Mouse (Mus musculus) midbrain, embryonic 16.5 days (tissue): ENCODE data around the gene Midn. TPM values are rescaled to one million over a fixed set of nuclear protein-coding genes. Genes with fewer than 3 reads are reported as not detected.

Source experiments
- ATAC-seq: fragments of 200-750 bp; cut with Nextera tagmentation; 2 replicates; pipeline ENCODE4 v1.8.0; 2017; ENCODE audit warnings: moderate TSS enrichment
- H3K27ac ChIP-seq: fragments of 300-500 bp; sonication (generic); 2 replicates; pipeline ENCODE4 v1.5.1; 2014; ENCODE audit warnings: mild to moderate bottlenecking, low read length, mixed read lengths
- H3K27me3 ChIP-seq: fragments of 300-500 bp; sonication (generic); 2 replicates; pipeline ENCODE4 v1.6.1; 2014; ENCODE audit warnings: low read depth, low read length, mixed read lengths; ENCODE audit not compliant: control insufficient read depth, insufficient read depth
- H3K36me3 ChIP-seq: fragments of 300-500 bp; sonication (generic); 2 replicates; pipeline ENCODE4 v1.6.1; 2014; ENCODE audit warnings: mild to moderate bottlenecking, low read length, moderate library complexity, mixed read lengths; ENCODE audit not compliant: control insufficient read depth, insufficient read depth
- H3K4me1 ChIP-seq: fragments of 300-500 bp; sonication (generic); 2 replicates; pipeline ENCODE4 v1.6.1; 2014; ENCODE audit warnings: mild to moderate bottlenecking, low read length, mixed read lengths; ENCODE audit not compliant: control insufficient read depth, insufficient read depth
- H3K4me2 ChIP-seq: fragments of 300-500 bp; sonication (generic); 2 replicates; pipeline ENCODE4 v1.6.1; 2014; ENCODE audit warnings: mild to moderate bottlenecking, low read length, mixed read lengths
- H3K4me3 ChIP-seq: fragments of 300-500 bp; sonication (generic); 2 replicates; pipeline ENCODE4 v1.5.1; 2014; ENCODE audit warnings: low read depth, mild to moderate bottlenecking, low read length, moderate library complexity, mixed read lengths
- H3K9ac ChIP-seq: fragments of 300-500 bp; sonication (generic); 2 replicates; pipeline ENCODE4 v1.6.1; 2014; ENCODE audit warnings: low read depth, low read length, mixed read lengths
- H3K9me3 ChIP-seq: fragments of 300-500 bp; sonication (generic); replicated peaks from 2 replicates; pipeline ENCODE4 v1.6.1; 2014; ENCODE audit warnings: mild to moderate bottlenecking, low read length, mixed read lengths; ENCODE audit not compliant: control insufficient read depth, poor library complexity, severe bottlenecking
- WGBS: fragments of 180-500 bp; shearing (Covaris S2); extraction: QIAGEN DNeasy Blood & Tissue Kit; methylation state at CpG from one replicate; pipeline ENCODE4 v1.1.7; 2014; 5-methylcytosine and 5-hydroxymethylcytosine counted together
- polyA plus RNA-seq: library from polyadenylated mRNA; unstranded; fragments of >200 nt; fragmentation: Nextera tagmentation; extraction: Ambion mirVana; gene quantifications from 2 replicates; pipeline ENCODE4 v1.2.1, GENCODE M21; 2015

Midn gene
- polyA plus RNA-seq, 1 experiment from 2014 or later = 15.5 TPM

- Histone ChIP-seq H3K4me2 (no peak overlapping the region), H3K4me1 (peaks cover 15% of the 10 kb centered on the region), H3K36me3 (peaks cover 14% of the 10 kb centered on the region), H3K27ac (no peak overlapping the region), H3K9ac (no peak overlapping the region), H3K27me3 (no peaks in the 10 kb centered on the region), H3K4me3 (no peak overlapping the region), H3K9me3 (no peaks in the 10 kb centered on the region)
- 39% methylated on average over 27 of the region's 27 CpGs for WGBS
- ATAC-seq = no peak
Measured at GRCm38 (mm10) chr10:80186649-80187048, 38.6 kb downstream of the Midn start.

- ATAC-seq = no peak
- Histone ChIP-seq H3K27me3 (no peaks in the 10 kb centered on the region), H3K4me2 (no peak overlapping the region), H3K36me3 (peaks cover 14% of the 10 kb centered on the region), H3K27ac (no peak overlapping the region), H3K9ac (no peak overlapping the region), H3K4me1 (peaks cover 13% of the 10 kb centered on the region), H3K9me3 (no peaks in the 10 kb centered on the region), H3K4me3 (no peak overlapping the region)
- WGBS = 71% methylated on average over 10 of the region's 10 CpGs
Measured at GRCm38 (mm10) chr10:80187739-80188138, 39.7 kb downstream of the Midn start.

GRCm38 (mm10) chr10:80188453-80189024, 40.5 kb downstream of the Midn start:
- H3K9me3 ChIP-seq = no peaks in the 10 kb centered on the region
- H3K27me3 ChIP-seq = no peaks in the 10 kb centered on the region
- no peak overlapping the region for H3K4me2 ChIP-seq
- 49% methylated on average over 15 of the region's 15 CpGs for WGBS
- H3K36me3 ChIP-seq = peaks cover 14% of the 10 kb centered on the region
- peaks cover 13% of the 10 kb centered on the region for H3K4me1 ChIP-seq
- ATAC-seq = no peak
- peak overlapping the region; percentile 70 for H3K27ac ChIP-seq
- H3K9ac ChIP-seq = 0 out of 2 replicates have a peak overlapping the region, but pooled peaks have one; percentile 6
- H3K4me3 ChIP-seq = no peak overlapping the region

- WGBS = 5% methylated on average over 21 of the region's 21 CpGs
- H3K4me2 ChIP-seq = peak overlapping the region; percentile 66
- no peaks in the 10 kb centered on the region for H3K9me3 ChIP-seq
- peaks cover 14% of the 10 kb centered on the region for H3K36me3 ChIP-seq
- H3K4me3 ChIP-seq = peak overlapping the region; percentile 35
- peak overlapping the region; percentile 78 for H3K9ac ChIP-seq
- H3K4me1 ChIP-seq = peaks cover 13% of the 10 kb centered on the region
- peak overlapping the region; percentile 82 for H3K27ac ChIP-seq
- no peaks in the 10 kb centered on the region for H3K27me3 ChIP-seq
- peak; percentile 2; the same call in 1 of the 2 replicates for ATAC-seq
Measured at GRCm38 (mm10) chr10:80189999-80190398, 41.9 kb downstream of the Midn start.

- Histone ChIP-seq H3K9me3 (no peaks in the 10 kb centered on the region), H3K27ac (peak overlapping the region; percentile 82), H3K27me3 (no peaks in the 10 kb centered on the region), H3K4me1 (peaks cover 13% of the 10 kb centered on the region), H3K36me3 (peaks cover 14% of the 10 kb centered on the region), H3K4me2 (peak overlapping the region; percentile 66), H3K4me3 (peak overlapping the region; percentile 35), H3K9ac (peak overlapping the region; percentile 78)
- WGBS = 2% methylated on average over 48 of the region's 48 CpGs
- peak; percentile 30; the same call in 1 of the 2 replicates for ATAC-seq
Measured at GRCm38 (mm10) chr10:80190491-80191051, 42.5 kb downstream of the Midn start.

- WGBS = 32% methylated on average over 6 of the region's 6 CpGs
- Histone ChIP-seq H3K27ac (no peak overlapping the region), H3K9me3 (no peaks in the 10 kb centered on the region), H3K4me1 (peaks cover 13% of the 10 kb centered on the region), H3K4me2 (no peak overlapping the region), H3K36me3 (no peaks in the 10 kb centered on the region), H3K27me3 (no peaks in the 10 kb centered on the region), H3K4me3 (no peak overlapping the region), H3K9ac (no peak overlapping the region)
- no peak for ATAC-seq
Measured at GRCm38 (mm10) chr10:80193976-80194375, 45.9 kb downstream of the Midn start.

GRCm38 (mm10) chr10:80194441-80194840, 46.4 kb downstream of the Midn start:
- Histone ChIP-seq H3K27me3 (no peaks in the 10 kb centered on the region), H3K36me3 (no peaks in the 10 kb centered on the region), H3K27ac (no peak overlapping the region), H3K9ac (no peak overlapping the region), H3K4me1 (peaks cover 13% of the 10 kb centered on the region), H3K9me3 (no peaks in the 10 kb centered on the region), H3K4me2 (no peak overlapping the region), H3K4me3 (no peak overlapping the region)
- no peak for ATAC-seq
- WGBS = 11% methylated on average over 8 of the region's 8 CpGs

- Histone ChIP-seq H3K27ac (no peak overlapping the region), H3K4me2 (no peak overlapping the region), H3K27me3 (no peaks in the 10 kb centered on the region), H3K4me3 (no peak overlapping the region), H3K9ac (no peak overlapping the region), H3K4me1 (no peaks in the 10 kb centered on the region), H3K9me3 (no peaks in the 10 kb centered on the region), H3K36me3 (no peaks in the 10 kb centered on the region)
- no peak for ATAC-seq
- WGBS = 68% methylated on average over 1 of the region's 1 CpGs
Measured at GRCm38 (mm10) chr10:80196167-80196566, 48.1 kb downstream of the Midn start.

- H3K27me3 ChIP-seq = no peaks in the 10 kb centered on the region
- 20% methylated on average over 33 of the region's 33 CpGs for WGBS
Measured at GRCm38 (mm10) chr10:80196778-80197581, 48.9 kb downstream of the Midn start.

More at GRCm38 (mm10) chr10:80196778-80197581, 48.9 kb downstream of the Midn start:
- H3K9me3 ChIP-seq = no peaks in the 10 kb centered on the region
- H3K4me2 ChIP-seq = no peak overlapping the region
- H3K4me1 ChIP-seq = no peaks in the 10 kb centered on the region
- no peak for ATAC-seq
- H3K4me3 ChIP-seq = no peak overlapping the region
- no peak overlapping the region; the same call in 1 of the 2 replicates for H3K27ac ChIP-seq
- 0 out of 2 replicates have a peak overlapping the region, but pooled peaks have one; percentile 30 for H3K9ac ChIP-seq
- no peaks in the 10 kb centered on the region for H3K36me3 ChIP-seq
